Mouse (Mus musculus) bone marrow, adult 2 months (tissue): ENCODE results near the gene Dgkz. TPM values are rescaled to one million over a fixed set of nuclear protein-coding genes. Genes with fewer than 3 reads are reported as not detected.

ENCODE experiments used
- H3K27ac ChIP-seq: fragments of 200-500 bp; 2 replicates; pipeline ENCODE4 v1.5.1; 2012; ENCODE audit warnings: low read depth, mild to moderate bottlenecking, control low read depth, inconsistent platforms, low read length; ENCODE audit not compliant: control insufficient read depth, poor library complexity, insufficient read depth
- H3K4me1 ChIP-seq: fragments of 200-500 bp; 2 replicates; pipeline ENCODE4 v1.6.1; 2011; ENCODE audit warnings: low read length; ENCODE audit not compliant: control insufficient read depth, insufficient read depth
- H3K4me3 ChIP-seq: fragments of 200-500 bp; replicated peaks from 2 replicates; pipeline ENCODE3; 2011; ENCODE audit warnings: mild to moderate bottlenecking, low read depth, low read length, control low read depth; ENCODE audit not compliant: control insufficient read depth
- CTCF ChIP-seq: fragments of 200-500 bp; IDR thresholded peaks from 2 replicates; pipeline ENCODE4 v1.5.1; 2011; ENCODE audit warnings: low read length, control low read depth; ENCODE audit not compliant: control insufficient read depth, insufficient read depth
- POLR2A ChIP-seq: fragments of 200-500 bp; IDR thresholded peaks from 2 replicates; pipeline ENCODE4 v1.6.1; 2011; ENCODE audit warnings: low read depth, mild to moderate bottlenecking, control low read depth, low read length, borderline replicate concordance; ENCODE audit not compliant: control insufficient read depth
- WGBS: fragments of 180-500 bp; shearing (Covaris S2); methylation state at CpG from one replicate; pipeline ENCODE4 v1.1.7; 2018; 5-methylcytosine and 5-hydroxymethylcytosine counted together
- polyA plus RNA-seq: library from polyadenylated mRNA; stranded (reverse); fragments of >200 nt; gene quantifications from 2 replicates; pipeline ENCODE4 v1.2.4, GENCODE M21; 2011; ENCODE audit warnings: low replicate concordance; ENCODE audit not compliant: missing spikeins, insufficient read depth, insufficient read length

Dgkz gene
- polyA plus RNA-seq, 1 experiment: 229 TPM

GRCm38 (mm10) chr2:91913328-91914110, 62.1 kb downstream of the Dgkz start:
- Histone ChIP-seq H3K4me3 (no peak overlapping the region), H3K4me1 (no peaks in the 10 kb centered on the region), H3K27ac (no peak overlapping the region)
- 69% methylated on average over 7 of the region's 7 CpGs for WGBS
- TF ChIP-seq CTCF (no peak), POLR2A (no peak)

GRCm38 (mm10) chr2:91912616-91913015, 63.0 kb downstream of the Dgkz start:
- Histone ChIP-seq H3K4me1 (no peaks in the 10 kb centered on the region), H3K27ac (no peak overlapping the region), H3K4me3 (no peak overlapping the region)
- WGBS: 62% methylated on average over 3 of the region's 3 CpGs
- TF ChIP-seq POLR2A (no peak), CTCF (no peak)

GRCm38 (mm10) chr2:91906141-91906540, 69.5 kb downstream of the Dgkz start:
- Histone ChIP-seq H3K4me1 (no peaks in the 10 kb centered on the region), H3K27ac (no peak overlapping the region), H3K4me3 (no peak overlapping the region)
- TF ChIP-seq POLR2A (no peak), CTCF (no peak)
- WGBS: 89% methylated on average over 2 of the region's 2 CpGs

- no peak overlapping the region for H3K4me3 ChIP-seq
- no peak for TF ChIP-seq CTCF
- TF ChIP-seq POLR2A: no peak
- H3K4me1 ChIP-seq: no peaks in the 10 kb centered on the region
- WGBS: 77% methylated on average over 5 of the region's 5 CpGs
- H3K27ac ChIP-seq: no peak overlapping the region
These were observed 70.9 kb downstream of the Dgkz start for GRCm38 (mm10) chr2:91904618-91905307.

- no peak for TF ChIP-seq CTCF
- no peak for TF ChIP-seq POLR2A
- H3K27ac ChIP-seq: no peak overlapping the region
- H3K4me1 ChIP-seq: no peaks in the 10 kb centered on the region
- WGBS: 92% methylated on average over 3 of the region's 3 CpGs
- H3K4me3 ChIP-seq: no peak overlapping the region
These were observed 72.3 kb downstream of the Dgkz start for GRCm38 (mm10) chr2:91903171-91903925.

- no peak for TF ChIP-seq CTCF
- no peak for TF ChIP-seq POLR2A
- Histone ChIP-seq H3K4me1 (no peaks in the 10 kb centered on the region), H3K4me3 (no peak overlapping the region), H3K27ac (no peak overlapping the region)
- 80% methylated on average over 5 of the region's 5 CpGs for WGBS
These were observed 73.3 kb downstream of the Dgkz start for GRCm38 (mm10) chr2:91902336-91902735.

GRCm38 (mm10) chr2:91900431-91900830, 75.2 kb downstream of the Dgkz start:
- Histone ChIP-seq H3K4me3 (no peak overlapping the region), H3K4me1 (no peaks in the 10 kb centered on the region), H3K27ac (no peak overlapping the region)
- TF ChIP-seq POLR2A (no peak), CTCF (no peak)
- 84% methylated on average over 8 of the region's 8 CpGs for WGBS

GRCm38 (mm10) chr2:91899141-91899540, 76.5 kb downstream of the Dgkz start:
- no peak overlapping the region for H3K27ac ChIP-seq
- H3K4me1 ChIP-seq: no peaks in the 10 kb centered on the region
- 90% methylated on average over 3 of the region's 3 CpGs for WGBS
- TF ChIP-seq POLR2A: no peak
- no peak for TF ChIP-seq CTCF
- no peak overlapping the region for H3K4me3 ChIP-seq
